Mouse (Mus musculus) hindbrain, embryonic 14.5 days (tissue): ENCODE results near the gene Olfr924. TPM values are rescaled to one million over a fixed set of nuclear protein-coding genes. Genes with fewer than 3 reads are reported as not detected.

ENCODE experiments used
- polyA plus RNA-seq: library from polyadenylated mRNA; unstranded; fragments of >200 nt; fragmentation: Nextera tagmentation; extraction: Ambion mirVana; gene quantifications from 2 replicates; pipeline ENCODE4 v1.2.1, GENCODE M21; 2014

Olfr924 gene
- polyA plus RNA-seq, 1 experiment from 2014 or later, result not detected

Other genes starting within 250 kb of the Olfr924 start
- gene Olfr914, start 239.3 kb upstream of the Olfr924 start, polyA plus RNA-seq, result not detected in 2 replicates
- not detected in 2 replicates for gene Olfr916, start 184.6 kb upstream of the Olfr924 start, polyA plus RNA-seq
- gene Olfr917, start 178.6 kb upstream of the Olfr924 start, polyA plus RNA-seq, result not detected in 2 replicates
- not detected in 2 replicates for gene Olfr918, start 169.8 kb upstream of the Olfr924 start, polyA plus RNA-seq
- not detected in 2 replicates for gene Olfr919, start 140.8 kb upstream of the Olfr924 start, polyA plus RNA-seq
- gene Vwa5a, start 126.2 kb upstream of the Olfr924 start, polyA plus RNA-seq, result 9.8 and 10.1 TPM in 2 replicates
- not detected in 2 replicates for gene Olfr920, start 92.2 kb upstream of the Olfr924 start, polyA plus RNA-seq
- not detected in 2 replicates for gene Olfr921, start 71.4 kb upstream of the Olfr924 start, polyA plus RNA-seq
- not detected in 2 replicates for gene Olfr922, start 29.8 kb upstream of the Olfr924 start, polyA plus RNA-seq
- not detected in 2 replicates for gene Olfr923, start 17.9 kb upstream of the Olfr924 start, polyA plus RNA-seq
- not detected in 2 replicates for gene Olfr26, start 10.6 kb downstream of the Olfr924 start, polyA plus RNA-seq
- gene Olfr926, start 32.7 kb downstream of the Olfr924 start, polyA plus RNA-seq, result not detected in 2 replicates
- gene Olfr930, start 85.4 kb downstream of the Olfr924 start, polyA plus RNA-seq, result not detected in 2 replicates
- not detected in 2 replicates for gene Olfr933, start 127.9 kb downstream of the Olfr924 start, polyA plus RNA-seq
- not detected in 2 replicates for gene Olfr934, start 143.9 kb downstream of the Olfr924 start, polyA plus RNA-seq
- gene Olfr935, start 155.2 kb downstream of the Olfr924 start, polyA plus RNA-seq, result not detected in 2 replicates
- not detected in 2 replicates for gene Olfr146, start 178.9 kb downstream of the Olfr924 start, polyA plus RNA-seq
- gene Olfr937, start 220.5 kb downstream of the Olfr924 start, polyA plus RNA-seq, result not detected in 2 replicates
- gene Olfr938, start 234.4 kb downstream of the Olfr924 start, polyA plus RNA-seq, result not detected in 2 replicates